In genomic region chr17:44618691-44619090, GRCm38 (mm10) we compare ENCODE assay signal across 8 mouse cellular contexts.
DNase-seq lines count a peak whose midpoint lies in the region; ATAC-seq and TF ChIP-seq lines count a peak whose summit lies in the region.

No protein-coding gene starts in this region.

- TF ChIP-seq CTCF in olfactory bulb, adult 2 months (IDR thresholded peaks at IDR 0.05; ENCODE audit: insufficient read depth, low read depth, low read length), result no peak

- peaks cover 3% of the 10 kb centered on the region; the same call in 1 of the 2 replicates for H3K9me3 ChIP-seq in hindbrain, embryonic 11.5 days (ENCODE audit: control insufficient read depth, low read length)
- peaks cover 7% of the 10 kb centered on the region; the same call in 1 of the 2 replicates for H3K9me3 ChIP-seq in hindbrain, embryonic 10.5 days
- H3K9me3 ChIP-seq in embryonic facial prominence, embryonic 11.5 days (replicated peaks; ENCODE audit: control insufficient read depth, low read length), result no peaks in the 10 kb centered on the region

- H3K9ac ChIP-seq in hindbrain, embryonic 11.5 days (ENCODE audit: low read depth, low read length), result no peak overlapping the region
- H3K9ac ChIP-seq in embryonic facial prominence, embryonic 11.5 days (replicated peaks; ENCODE audit: low read length), result no peak overlapping the region

- no peak overlapping the region for H3K4me2 ChIP-seq in hindbrain, embryonic 11.5 days (replicated peaks; ENCODE audit: low read depth, low read length)
- H3K4me2 ChIP-seq in embryonic facial prominence, embryonic 11.5 days (ENCODE audit: low read depth, low read length), result no peak overlapping the region

- no peak overlapping the region for H3K4me3 ChIP-seq in hindbrain, embryonic 11.5 days (ENCODE audit: low read depth, low read length)
- no peak overlapping the region for H3K4me3 ChIP-seq in hindbrain, embryonic 10.5 days
- H3K4me3 ChIP-seq in embryonic facial prominence, embryonic 11.5 days (ENCODE audit: low read depth, low read length), result no peak overlapping the region
- H3K4me3 ChIP-seq in olfactory bulb, adult 2 months (ENCODE audit: insufficient read depth, low read depth, low read length), result no peak overlapping the region

- 59% methylated on average over 11 of the region's 11 CpGs for WGBS in hindbrain, embryonic 11.5 days
- WGBS in hindbrain, embryonic 10.5 days, result 72% methylated on average over 11 of the region's 11 CpGs
- 27% methylated on average over 11 of the region's 11 CpGs for WGBS in embryonic facial prominence, embryonic 11.5 days
- 26% methylated on average over 11 of the region's 11 CpGs for WGBS in olfactory bulb, adult 2 months

- no peaks in the 10 kb centered on the region for H3K27me3 ChIP-seq in hindbrain, embryonic 11.5 days (ENCODE audit: control insufficient read depth, insufficient read depth, low read length)
- H3K27me3 ChIP-seq in hindbrain, embryonic 10.5 days (ENCODE audit: insufficient read depth, poor library complexity, severe bottlenecking), result 0 out of 2 replicates have a peak, but pooled peaks cover 3% of the 10 kb centered on the region
- no peaks in the 10 kb centered on the region for H3K27me3 ChIP-seq in embryonic facial prominence, embryonic 11.5 days (ENCODE audit: control insufficient read depth, insufficient read depth, low read length)

- no peaks in the 10 kb centered on the region for H3K4me1 ChIP-seq in hindbrain, embryonic 11.5 days (replicated peaks; ENCODE audit: control insufficient read depth, insufficient read depth, low read length)
- H3K4me1 ChIP-seq in hindbrain, embryonic 10.5 days (replicated peaks), result peaks cover 11% of the 10 kb centered on the region
- H3K4me1 ChIP-seq in embryonic facial prominence, embryonic 11.5 days (ENCODE audit: control insufficient read depth, insufficient read depth, low read length), result no peaks in the 10 kb centered on the region; the same call in 1 of the 2 replicates
- peaks cover 23% of the 10 kb centered on the region for H3K4me1 ChIP-seq in olfactory bulb, adult 2 months (ENCODE audit: control insufficient read depth, insufficient read depth, low read length)

- DNase-seq in hindbrain, embryonic 11.5 days (ENCODE audit: low spot score), result peak; percentile 23
- DNase-seq in hindbrain, embryonic 10.5 days (ENCODE audit: low spot score), result no peak
- peak; percentile 69 to 70 for DNase-seq in adrenal gland, postnatal 36 days
- DNase-seq in embryonic facial prominence, embryonic 11.5 days (ENCODE audit: low spot score), result peak; percentile 84
- peak; percentile 40 to 64 for DNase-seq in kidney, postnatal 25 days
- DNase-seq in spleen, postnatal 4 days (ENCODE audit: low spot score in 2 of 2), result no peak

- no peak for TF ChIP-seq POLR2A in olfactory bulb, adult 2 months (IDR thresholded peaks at IDR 0.05; ENCODE audit: insufficient read depth, low read depth, low read length)

- ATAC-seq in hindbrain, embryonic 11.5 days (ENCODE audit: low FRiP score), result no peak
- ATAC-seq in embryonic facial prominence, embryonic 11.5 days (replicated peaks; ENCODE audit: insufficient number of reproducible peaks, low FRiP score, low TSS enrichment, low read depth), result no peak
- no peak for ATAC-seq in activated CD4-positive, CD25-positive, alpha-beta regulatory T cell, adult 4 months

- H3K36me3 ChIP-seq in hindbrain, embryonic 11.5 days (ENCODE audit: control insufficient read depth, insufficient read depth, low read length), result no peaks in the 10 kb centered on the region
- no peaks in the 10 kb centered on the region for H3K36me3 ChIP-seq in hindbrain, embryonic 10.5 days
- H3K36me3 ChIP-seq in embryonic facial prominence, embryonic 11.5 days (replicated peaks; ENCODE audit: control insufficient read depth, insufficient read depth, low read depth, low read length), result no peaks in the 10 kb centered on the region

- H3K27ac ChIP-seq in hindbrain, embryonic 11.5 days (ENCODE audit: low read depth, low read length), result no peak overlapping the region
- H3K27ac ChIP-seq in hindbrain, embryonic 10.5 days, result no peak overlapping the region
- no peak overlapping the region for H3K27ac ChIP-seq in embryonic facial prominence, embryonic 11.5 days (replicated peaks; ENCODE audit: low read depth, low read length)
- peak overlapping the region; percentile 95; the same call in 1 of the 2 replicates for H3K27ac ChIP-seq in olfactory bulb, adult 2 months (ENCODE audit: insufficient read depth, low read depth, low read length)

Comparison
In these comparisons a context has a peak if more than half of its experiments do, and no peak if none do; other contexts are left out.
1. DNase-seq: peak in hindbrain, embryonic 11.5 days (single experiment), adrenal gland, postnatal 36 days (2 of 2), embryonic facial prominence, embryonic 11.5 days (single experiment) and kidney, postnatal 25 days (2 of 2); none in hindbrain, embryonic 10.5 days (single experiment) and spleen, postnatal 4 days (0 of 2).